Mouse (Mus musculus) urinary bladder, postnatal 25 days (tissue): ENCODE results near the gene Atg7.
"Not testable (repeated sequence)": the region's sequence is repeated elsewhere in the genome, so short reads cannot be mapped to it uniquely, and the experiment has no call there.

Experiments
- DNase-seq: peaks from one replicate; pipeline ENCODE4 v3.0.0; 2022; ENCODE audit warnings: low spot score

Atg7 gene

GRCm38 (mm10) chr6:114642601-114643528 is at the start of gene Atg7:
Gene Atg7, plus strand, starts transcription at chr6:114643097.
- peak; percentile 89 for DNase-seq

- DNase-seq = peak; percentile 42
Measured at GRCm38 (mm10) chr6:114614076-114614475, 28.8 kb upstream of the Atg7 start.

- DNase-seq = not testable (repeated sequence)
Measured at GRCm38 (mm10) chr6:114633886-114634285, 9.0 kb upstream of the Atg7 start.

GRCm38 (mm10) chr6:114643716-114644115 is 819 bp downstream of the Atg7 start:
- DNase-seq = no peak

DNA sequence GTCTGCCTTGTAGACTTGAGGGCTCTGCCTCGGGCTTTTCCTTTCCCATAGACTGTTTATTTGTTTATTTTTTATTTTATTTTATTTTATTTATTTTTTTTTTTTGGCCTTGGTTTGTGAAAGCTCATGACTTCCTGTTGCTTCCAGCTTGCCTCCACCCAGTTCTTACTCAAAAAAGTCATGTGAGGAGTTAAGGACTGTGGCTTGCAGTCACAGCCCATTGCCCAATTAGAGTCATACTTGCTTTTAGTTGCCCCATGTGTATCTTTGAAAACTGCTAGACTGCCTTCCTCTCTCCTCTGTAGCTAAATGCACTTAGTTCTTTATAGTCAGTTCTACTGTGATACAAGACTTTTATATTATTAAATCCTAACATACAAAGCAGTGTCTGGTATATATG is 1.6 kb downstream of the Atg7 start:
- peak; percentile 1 for DNase-seq

DNA sequence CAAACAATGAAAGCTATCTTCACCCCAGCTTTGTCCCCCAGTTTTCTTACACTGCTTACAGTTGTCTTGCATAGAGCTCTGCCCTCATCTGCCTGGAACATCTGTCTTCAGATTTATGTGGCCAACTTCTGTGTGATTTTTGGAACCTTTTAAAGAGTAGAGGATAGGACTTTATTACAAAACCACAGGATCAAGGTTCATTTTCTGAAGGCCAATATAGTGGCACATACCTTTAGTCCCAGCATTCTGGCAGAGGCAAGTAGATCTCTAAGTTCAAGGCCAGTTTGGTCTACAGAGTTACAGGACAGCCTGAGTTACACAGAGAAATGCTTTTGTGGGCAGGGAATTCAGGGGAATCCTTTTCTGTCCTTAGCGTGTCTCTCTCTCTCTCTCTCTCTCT is 3.3 kb downstream of the Atg7 start:
- DNase-seq = no peak

- no peak for DNase-seq
Measured at GRCm38 (mm10) chr6:114647011-114647410, 4.1 kb downstream of the Atg7 start.

DNA sequence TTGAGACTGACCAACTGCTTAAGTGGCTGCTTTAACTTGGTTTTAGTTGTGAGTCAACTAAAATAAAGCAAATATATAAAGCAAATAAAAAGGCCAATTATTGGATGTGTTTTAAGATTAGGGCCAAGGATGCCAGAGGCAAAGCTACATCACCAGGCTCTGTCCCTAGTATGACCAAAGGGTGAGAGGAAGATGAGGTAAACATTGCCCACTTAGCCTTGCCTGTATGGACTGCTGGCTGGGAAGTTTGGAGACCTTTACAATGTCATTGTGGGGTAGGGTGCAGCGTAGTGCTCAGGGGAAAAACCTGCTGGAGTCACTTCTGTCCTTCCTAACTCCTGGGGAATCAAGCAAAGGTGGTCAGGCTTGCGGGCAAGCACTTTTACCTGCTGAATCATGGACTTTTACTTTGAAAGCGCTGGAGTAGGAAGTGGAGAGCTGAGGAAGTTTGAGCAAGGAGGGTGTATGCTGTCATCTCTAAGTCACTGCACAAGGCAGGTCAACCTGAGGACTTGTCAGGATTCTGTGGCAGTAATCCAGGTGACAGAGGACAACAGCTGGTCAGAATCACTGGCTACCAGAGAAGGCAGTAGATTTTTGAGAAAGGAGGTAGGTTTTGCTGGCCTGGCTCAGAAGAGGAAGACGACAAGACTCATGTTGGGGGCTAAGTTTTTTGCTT is 5.6 kb downstream of the Atg7 start:
- DNase-seq = peak; percentile 22

DNA sequence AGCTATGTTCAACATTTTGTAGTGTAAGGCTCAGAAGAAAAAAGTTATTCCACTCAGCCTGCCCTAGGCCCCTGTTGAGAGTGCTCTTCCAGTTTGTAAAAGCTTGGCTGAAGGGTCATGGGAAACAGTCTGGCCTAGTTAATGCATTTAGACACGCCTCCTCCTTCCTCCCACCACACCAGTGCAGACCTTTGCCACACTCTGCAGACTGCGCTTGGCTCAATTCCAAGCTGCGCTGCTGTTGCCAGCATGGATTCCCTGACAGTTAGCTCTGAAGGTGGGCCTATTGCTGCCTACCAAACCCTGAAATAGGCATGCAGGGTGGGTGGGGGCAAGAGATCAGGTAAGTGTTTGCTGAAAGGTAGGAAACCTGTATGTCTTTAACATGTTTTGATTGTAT is 9.3 kb downstream of the Atg7 start:
- no peak for DNase-seq

DNA sequence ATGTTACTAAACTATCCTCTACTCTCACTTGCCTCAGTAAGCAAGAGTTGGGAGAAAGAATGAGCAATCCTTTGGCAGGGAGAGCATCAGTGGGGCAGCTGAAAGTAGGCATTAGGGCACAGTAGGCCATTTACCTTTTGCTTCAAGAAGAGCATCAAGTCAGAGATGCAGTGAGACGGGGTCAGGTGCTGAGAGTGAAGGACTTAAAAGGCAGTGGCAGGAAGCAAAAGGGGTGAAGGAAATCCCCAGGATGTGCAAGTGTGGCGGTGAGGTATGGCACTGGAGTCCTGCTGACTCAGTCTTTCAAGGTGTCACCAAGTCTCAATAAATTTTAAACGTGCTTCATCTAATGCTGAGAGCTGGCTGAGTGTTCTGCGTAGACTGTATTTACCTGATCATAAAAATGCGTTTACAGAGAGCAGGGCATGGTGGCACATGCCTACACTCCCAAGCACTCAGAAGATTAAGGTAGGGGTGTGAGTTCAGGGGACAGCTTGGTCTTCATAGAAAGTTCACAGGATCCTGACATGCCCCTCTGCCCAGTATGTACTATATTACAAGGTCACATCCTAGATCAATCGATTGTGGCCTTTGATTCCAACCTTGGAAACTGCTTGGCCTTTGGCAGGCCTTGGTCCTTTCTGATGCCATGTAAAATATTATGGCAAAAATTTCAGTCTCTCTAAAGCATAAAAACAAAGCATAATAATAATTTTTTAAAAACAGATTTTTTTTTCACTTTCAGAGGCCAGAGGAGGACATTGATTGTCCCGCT is 14.1 kb downstream of the Atg7 start:
- DNase-seq = no peak

DNA sequence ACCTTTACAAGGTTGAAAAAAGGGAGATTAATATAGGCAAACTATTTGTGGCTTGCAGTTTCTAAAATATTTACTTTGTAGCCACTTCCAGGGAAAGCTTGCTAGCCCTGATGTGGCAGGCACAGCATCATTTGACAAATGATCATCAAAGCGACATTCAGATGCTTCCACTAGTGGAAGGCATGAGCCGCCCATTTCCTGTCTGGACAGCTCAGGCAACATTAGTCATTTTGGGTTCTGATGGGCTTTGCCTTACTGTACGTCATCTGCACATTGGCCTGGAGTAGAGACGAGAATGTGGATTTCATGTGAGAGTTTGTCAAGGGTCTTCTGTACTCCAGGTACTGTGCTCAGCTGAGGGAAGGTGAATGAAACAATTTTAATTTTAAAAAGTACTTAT is 14.9 kb downstream of the Atg7 start:
- no peak for DNase-seq

GRCm38 (mm10) chr6:114659278-114659991 is 16.5 kb downstream of the Atg7 start:
- DNase-seq = no peak

DNA sequence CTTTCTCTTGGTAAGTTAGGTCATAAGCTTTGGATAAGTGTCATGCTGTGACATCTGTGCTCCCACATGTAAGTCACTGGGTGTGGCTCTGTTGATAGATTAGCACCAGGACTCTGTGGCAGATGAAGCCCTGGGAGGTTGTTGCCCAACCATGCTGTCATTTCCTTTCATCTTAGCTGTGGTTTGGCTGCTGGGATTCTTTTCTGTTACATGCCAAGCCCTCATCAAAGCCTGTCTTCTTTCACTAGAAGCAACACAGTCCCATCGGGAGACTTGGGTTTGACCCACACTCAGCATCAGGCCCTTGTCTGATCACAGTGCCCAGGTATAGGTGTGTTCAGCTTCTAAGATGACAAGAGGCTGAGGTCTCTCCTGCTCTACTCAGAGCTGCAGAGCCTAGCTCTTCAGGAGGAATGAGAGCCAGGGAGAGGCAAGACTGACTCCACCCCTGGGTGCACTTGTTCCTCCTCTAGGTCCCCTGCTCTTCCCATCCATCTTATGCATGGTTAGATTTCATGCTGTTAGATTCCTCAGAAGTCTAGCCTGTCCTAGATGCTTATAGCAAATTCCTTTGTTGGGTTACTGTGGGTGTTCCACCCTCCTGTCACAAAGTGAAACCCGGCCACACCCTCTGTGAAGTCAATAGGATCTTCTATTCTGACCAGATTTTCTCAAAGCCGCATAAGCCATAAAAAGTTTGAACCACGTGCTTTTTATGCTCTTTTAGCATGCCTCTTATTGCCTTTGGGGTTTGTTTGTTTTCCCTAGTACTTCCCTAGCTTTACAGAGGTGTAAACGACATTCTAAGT is 17.3 kb downstream of the Atg7 start:
- DNase-seq = no peak

DNA sequence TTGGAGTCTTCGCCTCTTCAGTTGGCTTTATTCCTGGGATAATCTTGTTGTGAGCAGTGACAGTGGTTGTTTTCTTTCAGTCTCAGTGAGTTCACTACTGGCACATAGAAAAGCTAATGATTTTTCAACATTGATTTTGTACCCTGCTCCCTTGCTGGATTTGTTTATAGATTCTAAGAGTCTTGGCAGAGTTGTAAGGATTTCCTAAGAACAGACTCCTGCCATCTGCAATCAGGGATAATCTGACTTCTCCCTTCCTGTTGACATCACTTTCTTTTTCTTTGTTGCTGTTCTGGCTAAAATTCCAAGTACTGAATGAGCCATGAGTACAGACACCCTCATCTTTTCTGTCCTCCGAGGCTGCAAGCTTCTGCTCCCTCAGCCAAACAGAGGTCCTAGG is 20.8 kb downstream of the Atg7 start:
- DNase-seq = no peak

DNA sequence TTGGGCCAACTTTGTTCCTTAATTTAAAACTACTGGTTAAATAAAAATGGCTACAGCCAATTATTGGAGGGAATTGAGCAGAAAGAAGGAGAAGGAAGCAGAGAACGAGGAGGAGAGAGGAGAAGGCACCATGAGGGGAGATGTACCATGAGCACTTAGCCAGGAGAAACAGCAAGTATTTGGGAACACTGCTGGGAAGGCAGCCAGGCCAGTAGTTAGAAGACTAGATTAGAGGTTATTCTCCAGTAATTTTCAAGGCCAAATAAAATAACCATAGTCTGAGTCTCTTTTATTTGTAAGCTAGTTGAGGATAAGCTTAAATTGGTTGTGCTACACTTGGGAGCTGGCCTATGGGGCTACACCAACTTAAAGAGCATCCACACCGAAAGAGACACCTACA is 21.8 kb downstream of the Atg7 start:
- DNase-seq = no peak

GRCm38 (mm10) chr6:114667518-114667917 is 24.6 kb downstream of the Atg7 start:
- DNase-seq = no peak

GRCm38 (mm10) chr6:114674771-114675170 is 31.9 kb downstream of the Atg7 start:
- no peak for DNase-seq

- DNase-seq = no peak
Measured at GRCm38 (mm10) chr6:114676091-114676490, 33.2 kb downstream of the Atg7 start.

DNA sequence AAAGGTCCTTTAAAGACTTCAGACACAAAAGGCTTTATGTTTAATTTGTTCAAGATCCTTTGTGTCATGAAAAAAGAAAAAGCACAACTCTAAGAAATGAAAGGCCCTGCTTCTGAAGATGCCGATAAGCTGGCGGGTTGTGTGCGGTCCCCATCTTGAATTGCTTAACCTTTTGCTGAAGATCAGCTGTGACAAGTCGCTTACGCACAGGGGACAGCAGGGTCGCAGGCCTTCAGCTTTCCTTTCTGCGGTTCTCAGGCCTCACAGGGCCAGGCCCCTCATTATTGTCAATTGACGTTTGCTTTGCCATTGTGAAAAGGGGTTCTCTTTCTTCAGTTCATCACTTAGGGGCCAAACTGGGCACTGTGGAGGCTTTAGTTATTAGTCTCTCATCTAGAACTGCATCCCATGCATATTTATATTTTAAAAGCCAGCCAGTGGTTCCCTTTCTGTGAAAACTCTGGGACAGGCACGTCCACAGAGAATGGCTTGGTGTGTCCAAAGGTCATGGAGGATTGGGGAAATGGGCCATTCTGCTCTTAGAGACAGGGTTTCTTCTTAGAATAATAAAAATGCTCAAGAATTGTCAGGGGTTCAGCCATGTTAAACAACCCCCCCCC is 39.3 kb downstream of the Atg7 start:
- no peak for DNase-seq

GRCm38 (mm10) chr6:114683741-114684140 is 40.8 kb downstream of the Atg7 start:
- DNase-seq = no peak

DNA sequence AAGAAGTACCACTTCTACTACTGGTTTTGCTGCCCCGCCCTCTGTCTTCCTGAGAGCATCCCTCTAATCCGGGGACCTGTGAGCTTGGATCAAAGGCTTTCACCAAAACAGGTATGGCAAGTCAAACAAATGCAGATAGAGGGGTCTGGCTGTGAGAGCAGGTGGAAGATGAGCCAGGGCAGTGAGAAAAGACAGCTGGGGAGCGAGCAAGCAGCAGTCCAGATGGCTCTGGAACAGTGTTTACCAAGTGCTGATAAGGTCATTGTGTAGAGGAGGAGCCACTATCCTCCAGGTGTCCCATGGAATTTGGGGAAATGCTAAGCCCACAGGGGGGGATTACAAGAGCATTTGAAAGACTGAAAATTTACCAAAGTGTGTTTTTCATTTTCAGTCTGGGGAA is 41.5 kb downstream of the Atg7 start:
- DNase-seq = no peak
